Mouse (Mus musculus): ENCODE data around the gene Tbc1d24. TPM values are rescaled to one million over a fixed set of nuclear protein-coding genes. Genes with fewer than 3 reads are reported as not detected.
A peak's percentile ranks its signal among the peaks of the same experiment; 100 is the strongest.

Gene Tbc1d24
- polyA plus RNA-seq, 1 experiment from 2014 or later, result 10.6 TPM

DNA sequence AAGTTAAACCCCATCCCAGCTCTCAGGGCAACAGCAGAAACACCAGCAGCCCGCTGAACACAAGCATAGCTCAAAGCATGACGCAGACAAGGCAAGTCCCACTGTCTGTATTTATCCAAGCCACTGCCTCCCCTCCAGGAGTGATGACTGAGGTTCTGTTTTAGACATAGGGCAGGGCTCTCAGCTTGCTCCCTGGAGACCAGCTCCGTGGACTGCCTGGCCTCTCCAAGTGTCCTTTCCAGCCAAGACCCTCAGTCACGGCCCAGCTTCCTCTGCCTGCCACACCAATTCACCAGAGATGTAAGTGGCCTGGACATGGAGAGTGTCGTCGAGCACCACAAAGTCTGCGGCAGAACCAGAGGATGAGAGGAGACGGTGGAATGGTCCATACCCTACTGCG is 49.6 kb downstream of the Tbc1d24 start:
- Histone ChIP-seq H3K9ac (no peak overlapping the region; the same call in 1 of the 2 replicates), H3K4me1 (peaks cover 8% of the 10 kb centered on the region), H3K4me3 (no peak overlapping the region), H3K36me3 (ENCODE audit: poor library complexity, severe bottlenecking) (peaks cover 23% of the 10 kb centered on the region; the same call in 1 of the 2 replicates), H3K27ac (no peak overlapping the region), H3K27me3 (no peaks in the 10 kb centered on the region), H3K4me2 (no peak overlapping the region), H3K9me3 (replicated peaks) (no peaks in the 10 kb centered on the region)
- WGBS, result 90% methylated on average over 9 of the region's 9 CpGs
- ATAC-seq, result no peak

DNA sequence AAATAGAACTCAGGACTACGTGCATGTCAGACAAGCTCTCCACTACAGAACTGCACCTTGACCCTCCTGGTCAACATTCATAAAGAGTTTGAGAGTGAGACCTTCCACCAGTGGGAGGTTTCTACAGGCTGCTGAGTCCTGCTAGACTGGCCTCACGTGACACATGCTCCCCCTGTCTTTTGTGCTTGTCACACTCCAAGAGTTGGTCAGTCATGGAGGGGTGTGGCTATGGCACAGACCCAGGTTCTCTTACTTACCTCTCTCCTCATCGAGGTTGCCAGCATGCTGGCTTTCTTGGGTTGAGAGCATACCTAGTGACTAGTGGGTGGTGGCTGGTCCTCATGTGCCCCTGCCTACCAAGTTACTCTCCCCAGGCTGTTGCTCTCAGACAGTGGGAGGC is 50.9 kb downstream of the Tbc1d24 start:
- no peak overlapping the region for H3K9ac ChIP-seq
- H3K9me3 ChIP-seq (replicated peaks), result no peaks in the 10 kb centered on the region
- peaks cover 23% of the 10 kb centered on the region; the same call in 1 of the 2 replicates for H3K36me3 ChIP-seq (ENCODE audit: poor library complexity, severe bottlenecking)
- 80% methylated on average over 3 of the region's 3 CpGs for WGBS
- H3K27ac ChIP-seq, result no peak overlapping the region
- no peak for ATAC-seq
- H3K4me3 ChIP-seq, result no peak overlapping the region
- H3K27me3 ChIP-seq, result no peaks in the 10 kb centered on the region
- peaks cover 8% of the 10 kb centered on the region for H3K4me1 ChIP-seq
- H3K4me2 ChIP-seq, result no peak overlapping the region

DNA sequence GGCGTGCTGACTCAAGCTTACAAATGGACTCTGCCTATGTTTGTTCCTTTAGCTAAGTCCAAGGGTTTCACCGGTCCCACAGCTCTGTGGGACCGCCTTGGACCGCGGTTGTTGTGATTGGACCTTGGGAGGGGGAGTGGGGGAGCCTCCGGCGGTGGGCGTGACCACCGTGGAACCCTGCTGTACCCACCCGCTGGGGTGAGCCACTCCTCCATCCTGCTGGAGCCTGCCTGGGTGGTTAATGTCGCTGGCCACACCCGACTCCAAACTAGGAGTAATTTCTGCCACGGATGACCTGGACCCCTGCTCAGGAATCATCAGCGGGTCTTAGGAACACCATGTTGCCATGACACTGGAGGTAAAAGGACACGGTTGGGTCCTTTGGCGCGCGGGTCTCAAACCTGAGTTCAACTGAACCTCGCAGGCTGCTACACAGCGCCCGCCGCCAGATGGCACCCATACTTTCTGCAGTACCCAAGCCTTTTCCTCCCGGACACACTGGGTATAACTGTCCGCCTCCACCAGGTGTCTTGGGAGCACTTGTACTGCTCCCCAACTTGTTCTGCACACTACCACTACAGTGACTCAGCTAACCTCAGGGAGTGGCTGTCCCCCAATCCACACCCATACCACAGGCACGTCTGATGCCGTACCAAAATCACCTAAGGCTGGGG is 53.3 kb downstream of the Tbc1d24 start:
- peak overlapping the region; percentile 66 for H3K4me2 ChIP-seq
- peak; percentile 90 for ATAC-seq
- H3K4me1 ChIP-seq, result peaks cover 8% of the 10 kb centered on the region
- H3K9ac ChIP-seq, result peak overlapping the region; percentile 55
- WGBS, result under 1% methylated on average over 26 of the region's 26 CpGs
- H3K4me3 ChIP-seq, result peak overlapping the region; percentile 32
- H3K27me3 ChIP-seq, result no peaks in the 10 kb centered on the region
- no peak overlapping the region for H3K27ac ChIP-seq
- H3K36me3 ChIP-seq (ENCODE audit: poor library complexity, severe bottlenecking), result peaks cover 14% of the 10 kb centered on the region; the same call in 1 of the 2 replicates
- no peaks in the 10 kb centered on the region for H3K9me3 ChIP-seq (replicated peaks)

DNA sequence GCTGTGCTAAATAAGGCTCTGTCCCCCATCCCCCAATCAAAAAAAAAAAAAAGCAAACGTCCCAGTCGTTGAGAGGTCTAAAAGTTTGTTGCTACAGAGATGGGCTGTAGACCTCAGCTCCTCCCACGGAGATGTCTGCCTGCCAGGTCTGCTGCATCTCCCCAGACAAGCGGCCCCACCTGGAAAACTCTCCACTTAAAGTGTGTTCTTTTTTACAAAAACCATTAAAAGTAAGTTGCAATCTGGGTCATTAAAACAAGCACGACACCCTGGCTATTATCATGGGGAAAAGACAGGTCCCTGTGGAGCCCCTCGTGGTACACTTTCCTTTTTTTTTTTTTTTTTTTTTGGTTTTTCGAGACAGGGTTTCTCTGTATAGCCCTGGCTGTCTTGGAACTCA is 54.0 kb downstream of the Tbc1d24 start:
- Histone ChIP-seq H3K4me2 (peak overlapping the region; percentile 66), H3K36me3 (ENCODE audit: poor library complexity, severe bottlenecking) (peaks cover 12% of the 10 kb centered on the region; the same call in 1 of the 2 replicates), H3K27ac (no peak overlapping the region), H3K9ac (peak overlapping the region; percentile 55; the same call in 1 of the 2 replicates), H3K4me1 (peaks cover 8% of the 10 kb centered on the region), H3K4me3 (peak overlapping the region; percentile 32), H3K27me3 (no peaks in the 10 kb centered on the region), H3K9me3 (replicated peaks) (no peaks in the 10 kb centered on the region)
- ATAC-seq, result no peak
- 13% methylated on average over 7 of the region's 7 CpGs for WGBS

DNA sequence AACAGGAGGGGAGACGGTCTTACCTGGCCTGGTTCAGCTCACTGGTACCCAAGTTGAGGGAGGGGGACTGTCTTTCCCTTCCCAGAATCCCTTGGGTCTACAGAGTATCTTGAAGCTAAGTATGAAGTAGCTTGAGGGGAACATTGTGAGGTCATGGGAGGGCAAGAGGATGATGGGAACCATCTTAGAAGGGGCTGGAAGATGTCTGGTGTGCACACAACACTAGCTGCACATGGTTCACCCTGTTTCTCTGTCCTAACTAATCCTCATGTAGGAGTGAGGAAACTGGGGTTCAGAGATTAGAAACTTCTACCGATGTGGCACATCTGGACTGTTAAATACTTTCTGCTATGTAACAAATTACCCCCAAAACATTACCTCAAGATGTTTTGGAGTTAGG is 54.5 kb downstream of the Tbc1d24 start, which contains the start of gene Pdpk1:
Pdpk1 (minus strand) TSS at position 101 of the 400 bp plus-strand sequence.
- H3K4me3 ChIP-seq, result peak within 1 kb of the TSS; percentile 32
- H3K9me3 ChIP-seq (replicated peaks), result no peaks in the 10 kb centered on the region
- no peak within 1 kb of the TSS for H3K27ac ChIP-seq
- no peaks in the 10 kb centered on the region for H3K27me3 ChIP-seq
- 89% methylated on average over 2 of the region's 2 CpGs for WGBS
- H3K4me2 ChIP-seq, result peak within 1 kb of the TSS; percentile 66
- peaks cover 7% of the 10 kb centered on the region; the same call in 1 of the 2 replicates for H3K36me3 ChIP-seq (ENCODE audit: poor library complexity, severe bottlenecking)
- H3K9ac ChIP-seq, result peak within 1 kb of the TSS; percentile 55
- peaks cover 8% of the 10 kb centered on the region for H3K4me1 ChIP-seq
- ATAC-seq, result no peak

DNA sequence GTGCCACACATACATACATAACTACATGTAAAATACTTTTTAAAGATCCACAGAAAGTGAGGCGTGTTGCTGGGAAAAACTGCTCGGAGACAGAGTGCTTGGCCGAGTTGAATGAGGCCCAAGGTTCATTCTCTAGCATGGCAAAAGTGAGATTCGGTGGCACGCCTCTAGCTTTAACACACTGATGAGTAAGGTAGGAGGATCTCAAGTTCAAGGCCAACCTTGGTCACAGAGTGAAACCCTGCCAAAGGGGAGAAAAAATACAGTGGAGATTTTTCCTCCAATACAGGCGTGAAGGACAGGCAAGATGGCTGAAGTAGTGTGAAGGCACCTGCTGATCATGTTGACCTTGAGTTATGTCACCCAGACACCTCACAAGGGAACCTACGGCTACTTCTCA is 55.9 kb downstream of the Tbc1d24 start:
- Histone ChIP-seq H3K4me2 (no peak overlapping the region), H3K27ac (no peak overlapping the region), H3K4me1 (peaks cover 8% of the 10 kb centered on the region), H3K36me3 (ENCODE audit: poor library complexity, severe bottlenecking) (peaks cover 1% of the 10 kb centered on the region; the same call in 1 of the 2 replicates), H3K9ac (no peak overlapping the region), H3K27me3 (no peaks in the 10 kb centered on the region), H3K9me3 (replicated peaks) (no peaks in the 10 kb centered on the region), H3K4me3 (no peak overlapping the region)
- 86% methylated on average over 7 of the region's 7 CpGs for WGBS
- no peak for ATAC-seq

DNA sequence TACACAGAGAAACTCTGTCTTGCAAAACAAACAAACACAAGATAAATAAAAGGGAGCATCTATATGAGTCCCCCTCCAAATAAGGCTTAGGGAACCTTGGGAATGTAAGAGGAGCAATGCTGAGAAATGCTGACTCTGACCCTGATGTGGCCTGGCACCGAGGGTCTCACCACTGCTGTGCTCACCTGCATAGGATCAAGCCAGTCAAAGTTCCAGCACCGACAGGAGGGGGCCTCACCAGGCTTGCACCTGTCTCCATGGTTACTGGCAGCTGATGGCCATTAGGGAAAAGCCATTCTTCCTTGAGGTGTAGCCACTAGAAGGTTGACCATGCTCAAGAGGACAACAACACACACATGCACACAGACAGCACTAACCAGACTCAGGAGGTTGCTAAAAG is 62.5 kb downstream of the Tbc1d24 start:
- Histone ChIP-seq H3K27me3 (no peaks in the 10 kb centered on the region), H3K9me3 (replicated peaks) (no peaks in the 10 kb centered on the region), H3K27ac (no peak overlapping the region), H3K9ac (no peak overlapping the region), H3K36me3 (ENCODE audit: poor library complexity, severe bottlenecking) (no peaks in the 10 kb centered on the region; the same call in 1 of the 2 replicates), H3K4me2 (no peak overlapping the region), H3K4me3 (no peak overlapping the region), H3K4me1 (peaks cover 21% of the 10 kb centered on the region)
- 47% methylated on average over 2 of the region's 2 CpGs for WGBS
- ATAC-seq, result no peak

DNA sequence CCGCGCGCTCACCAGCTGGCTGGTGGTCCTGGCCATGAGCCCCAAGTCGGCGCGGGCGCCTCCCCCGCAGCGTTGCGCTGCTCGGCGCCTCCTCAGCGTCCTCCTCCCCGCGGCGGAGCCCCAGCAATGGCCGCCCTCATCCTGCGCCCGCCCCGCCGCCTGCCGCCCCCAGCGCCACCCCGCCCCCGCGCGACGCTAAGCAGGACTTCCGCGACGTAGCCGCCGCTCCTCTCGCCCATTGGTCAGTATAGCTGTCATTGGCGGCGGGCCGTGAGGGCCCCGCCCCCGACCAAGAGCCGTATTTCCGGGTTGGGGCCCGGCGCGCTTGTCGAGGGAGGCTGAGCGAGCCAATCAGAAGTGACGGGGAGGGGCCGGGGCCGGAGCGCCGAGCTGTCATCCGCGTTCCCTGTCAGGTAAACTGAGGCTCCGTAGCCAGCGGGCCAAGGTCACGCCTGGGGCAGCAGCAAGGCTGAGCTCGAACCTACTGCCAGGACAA is 63.9 kb downstream of the Tbc1d24 start:
- Histone ChIP-seq H3K9ac (peak overlapping the region; percentile 93), H3K4me1 (peaks cover 27% of the 10 kb centered on the region), H3K27me3 (no peaks in the 10 kb centered on the region), H3K27ac (peak overlapping the region; percentile 85), H3K36me3 (ENCODE audit: poor library complexity, severe bottlenecking) (no peaks in the 10 kb centered on the region; the same call in 1 of the 2 replicates), H3K9me3 (replicated peaks) (no peaks in the 10 kb centered on the region), H3K4me2 (peak overlapping the region; percentile 89), H3K4me3 (peak overlapping the region; percentile 99)
- WGBS, result under 1% methylated on average over 55 of the region's 57 CpGs
- peak; percentile 98 for ATAC-seq

DNA sequence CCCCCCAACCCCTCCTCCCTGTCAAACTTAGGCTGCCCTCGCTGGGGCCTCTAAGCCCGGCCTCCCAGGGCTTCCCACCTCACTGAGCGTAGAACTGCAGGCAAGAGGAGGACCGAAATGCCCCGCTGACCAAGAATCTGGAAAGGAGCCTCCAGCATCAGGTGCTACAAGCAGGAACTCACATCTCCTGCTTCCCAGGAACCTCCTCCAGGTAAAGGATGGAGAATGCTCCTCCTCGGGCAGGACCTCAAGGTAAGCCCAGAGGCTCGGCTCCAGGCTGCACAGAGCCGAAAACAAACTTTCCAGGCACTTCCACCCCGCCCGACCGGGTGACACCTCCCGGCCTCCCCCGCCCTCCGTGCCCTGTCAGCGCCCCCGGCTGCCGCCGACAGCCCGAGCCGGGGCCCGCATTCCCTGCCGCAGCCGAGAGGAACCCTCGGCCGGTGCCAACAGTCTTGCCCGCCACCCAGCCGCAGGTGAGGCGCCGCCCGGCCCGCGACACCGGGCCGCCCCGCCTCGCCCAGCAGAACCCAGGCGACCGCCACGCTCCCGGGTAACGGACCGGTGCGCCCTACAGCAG is 64.4 kb downstream of the Tbc1d24 start:
- Histone ChIP-seq H3K36me3 (ENCODE audit: poor library complexity, severe bottlenecking) (no peaks in the 10 kb centered on the region; the same call in 1 of the 2 replicates), H3K9me3 (replicated peaks) (no peaks in the 10 kb centered on the region), H3K27me3 (no peaks in the 10 kb centered on the region), H3K27ac (peak overlapping the region; percentile 85), H3K4me2 (peak overlapping the region; percentile 89), H3K4me1 (peaks cover 27% of the 10 kb centered on the region), H3K9ac (peak overlapping the region; percentile 93), H3K4me3 (peak overlapping the region; percentile 99)
- WGBS, result 1% methylated on average over 43 of the region's 43 CpGs
- ATAC-seq, result peak; percentile 33

DNA sequence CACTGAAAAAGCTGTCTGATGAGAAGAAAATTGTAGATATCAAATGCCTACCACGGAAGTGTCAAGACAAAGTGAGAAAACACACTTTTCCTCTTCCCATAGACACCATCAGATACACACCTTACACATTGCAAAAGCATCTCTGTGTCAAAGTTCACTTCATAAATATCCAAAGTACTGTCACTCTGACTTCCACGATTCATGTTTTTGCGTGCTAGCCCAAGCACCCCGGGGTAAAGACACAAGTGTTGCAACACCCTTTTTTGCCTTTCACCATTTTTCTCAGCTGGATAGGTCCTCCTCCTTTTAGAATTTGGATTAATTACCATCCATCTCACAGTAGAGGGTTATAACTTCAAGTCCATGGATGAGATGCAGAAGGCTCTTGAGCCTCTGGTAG is 65.4 kb downstream of the Tbc1d24 start:
- Histone ChIP-seq H3K27me3 (no peaks in the 10 kb centered on the region), H3K4me1 (peaks cover 27% of the 10 kb centered on the region), H3K4me3 (0 out of 2 replicates have a peak overlapping the region, but pooled peaks have one; percentile 99), H3K9me3 (replicated peaks) (no peaks in the 10 kb centered on the region), H3K27ac (no peak overlapping the region), H3K4me2 (peak overlapping the region; percentile 89), H3K9ac (peak overlapping the region; percentile 93; the same call in 1 of the 2 replicates), H3K36me3 (ENCODE audit: poor library complexity, severe bottlenecking) (no peaks in the 10 kb centered on the region; the same call in 1 of the 2 replicates)
- no peak for ATAC-seq
- 91% methylated on average over 4 of the region's 4 CpGs for WGBS

DNA sequence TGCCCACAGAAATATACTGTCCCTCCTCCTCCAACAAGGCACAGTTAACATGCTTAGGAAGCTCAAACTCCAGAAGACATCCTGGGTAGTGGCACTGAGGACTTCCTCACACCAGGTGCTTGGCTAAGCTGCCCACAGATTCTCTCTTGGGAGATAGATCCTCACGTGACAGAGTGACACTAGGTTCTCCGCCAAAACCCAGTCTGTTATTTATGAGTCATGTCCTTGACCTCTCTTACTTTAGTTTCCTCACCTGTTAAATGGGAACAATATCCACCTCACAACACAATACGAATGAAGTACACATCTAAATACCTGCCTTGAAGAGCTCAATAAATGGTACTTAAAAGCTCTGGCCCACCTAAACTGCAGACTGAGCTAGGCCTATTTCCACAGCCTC is 66.1 kb downstream of the Tbc1d24 start:
- no peaks in the 10 kb centered on the region for H3K9me3 ChIP-seq (replicated peaks)
- no peak overlapping the region for H3K4me2 ChIP-seq
- no peak overlapping the region for H3K9ac ChIP-seq
- H3K36me3 ChIP-seq (ENCODE audit: poor library complexity, severe bottlenecking), result no peaks in the 10 kb centered on the region; the same call in 1 of the 2 replicates
- H3K4me3 ChIP-seq, result no peak overlapping the region
- no peak overlapping the region for H3K27ac ChIP-seq
- H3K27me3 ChIP-seq, result no peaks in the 10 kb centered on the region
- WGBS, result 88% methylated on average over 3 of the region's 3 CpGs
- ATAC-seq, result no peak
- peaks cover 27% of the 10 kb centered on the region for H3K4me1 ChIP-seq

DNA sequence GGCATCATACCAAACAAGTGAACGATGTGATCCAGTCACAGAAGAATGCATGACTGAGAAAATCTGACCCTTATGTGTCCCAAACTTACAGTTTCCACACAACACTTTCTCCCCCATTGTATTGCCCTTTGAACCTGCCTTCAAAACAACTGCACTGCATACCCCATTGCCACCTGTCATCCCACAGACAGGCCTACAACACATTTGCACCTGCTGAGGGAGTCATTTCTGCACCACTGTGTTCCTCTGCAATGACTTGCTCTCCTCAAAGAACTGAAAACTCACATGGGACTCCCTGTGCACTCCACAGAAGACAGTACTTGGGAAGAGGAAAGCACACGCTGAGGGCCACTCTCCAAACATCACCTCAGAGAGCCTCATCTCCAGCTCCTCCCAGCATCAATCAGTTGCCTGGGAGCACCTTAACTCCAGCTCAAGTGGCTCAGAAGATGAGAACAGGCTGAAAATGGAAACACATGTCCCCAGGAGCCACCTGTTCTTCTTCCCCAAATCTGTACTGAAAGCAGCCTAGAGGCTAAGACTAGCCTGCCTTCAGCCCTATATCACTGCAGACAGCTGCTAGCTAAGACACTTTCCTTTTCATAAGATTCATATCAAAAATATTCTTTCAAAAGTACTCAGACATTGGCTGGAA is 68.0 kb downstream of the Tbc1d24 start:
- H3K36me3 ChIP-seq (ENCODE audit: poor library complexity, severe bottlenecking), result no peaks in the 10 kb centered on the region; the same call in 1 of the 2 replicates
- H3K4me2 ChIP-seq, result no peak overlapping the region
- peaks cover 25% of the 10 kb centered on the region for H3K4me1 ChIP-seq
- 80% methylated on average over 2 of the region's 2 CpGs for WGBS
- H3K27me3 ChIP-seq, result no peaks in the 10 kb centered on the region
- no peak for ATAC-seq
- H3K9me3 ChIP-seq (replicated peaks), result no peaks in the 10 kb centered on the region
- no peak overlapping the region for H3K4me3 ChIP-seq
- no peak overlapping the region for H3K27ac ChIP-seq
- no peak overlapping the region for H3K9ac ChIP-seq

Data from forebrain, embryonic 13.5 days (tissue).